Mouse (Mus musculus): ENCODE results near the gene Rpl23a.

GRCm38 (mm10) chr11:78164604-78164923 is 18.8 kb downstream of the Rpl23a start:
- TF ChIP-seq JUN (IDR thresholded peaks at IDR 0.05; ENCODE audit: insufficient read depth, low read depth, low read length) (no peak), POLR2A (IDR thresholded peaks at IDR 0.05; ENCODE audit: low read depth, low read length) (no peak), CTCF (conservative IDR thresholded peaks at IDR 0.05 in 1 of 2, IDR thresholded peaks at IDR 0.05 in 1 of 2; ENCODE audit: low read depth in 2 of 2, low read length in 2 of 2) (no peak), GABPA (IDR thresholded peaks at IDR 0.05; ENCODE audit: insufficient replicate concordance, low read depth, low read length) (no peak), EP300 (IDR thresholded peaks at IDR 0.05; ENCODE audit: low read length) (no peak)
